Mouse (Mus musculus): ENCODE data around the gene Gm10057. TPM values are rescaled to one million over a fixed set of nuclear protein-coding genes. Genes with fewer than 3 reads are reported as not detected.
"Not testable (repeated sequence)": the region's sequence is repeated elsewhere in the genome, so short reads cannot be mapped to it uniquely, and the experiment has no call there.

The Gm10057 gene
- total RNA-seq (2017): not detected in 2 replicates

DNA sequence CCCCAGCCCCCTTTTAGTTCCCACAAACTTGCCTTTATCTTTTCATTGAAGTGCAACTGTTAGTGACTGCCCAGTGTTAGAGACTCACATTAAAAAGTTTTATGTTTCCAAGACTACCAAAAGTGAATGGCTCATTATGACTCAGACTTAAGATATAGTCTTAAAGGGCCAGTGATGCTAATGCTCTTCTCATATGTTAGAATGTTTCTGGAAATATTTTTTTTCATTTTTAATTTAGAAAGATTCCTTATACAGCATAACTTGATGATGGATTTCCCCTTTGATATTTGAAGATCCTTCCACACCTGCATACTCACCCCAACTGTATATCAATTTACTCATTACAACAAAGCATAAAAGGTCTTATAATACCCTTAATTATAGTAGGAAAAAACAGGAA is at the start of gene Gm10057:
Gene Gm10057 (minus strand): TSS at position 101 of the 400 bp plus-strand sequence.
- not testable (repeated sequence) for ATAC-seq (replicated peaks; ENCODE audit: low read depth, poor library complexity, severe bottlenecking)

DNA sequence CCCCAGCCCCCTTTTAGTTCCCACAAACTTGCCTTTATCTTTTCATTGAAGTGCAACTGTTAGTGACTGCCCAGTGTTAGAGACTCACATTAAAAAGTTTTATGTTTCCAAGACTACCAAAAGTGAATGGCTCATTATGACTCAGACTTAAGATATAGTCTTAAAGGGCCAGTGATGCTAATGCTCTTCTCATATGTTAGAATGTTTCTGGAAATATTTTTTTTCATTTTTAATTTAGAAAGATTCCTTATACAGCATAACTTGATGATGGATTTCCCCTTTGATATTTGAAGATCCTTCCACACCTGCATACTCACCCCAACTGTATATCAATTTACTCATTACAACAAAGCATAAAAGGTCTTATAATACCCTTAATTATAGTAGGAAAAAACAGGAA is 21.1 kb downstream of the Gm10057 start, which contains the start of gene 4921511M17Rik:
Gene 4921511M17Rik (minus strand): TSS at position 101 of the 400 bp plus-strand sequence.
- not testable (repeated sequence) for ATAC-seq (replicated peaks; ENCODE audit: low read depth, poor library complexity, severe bottlenecking)

DNA sequence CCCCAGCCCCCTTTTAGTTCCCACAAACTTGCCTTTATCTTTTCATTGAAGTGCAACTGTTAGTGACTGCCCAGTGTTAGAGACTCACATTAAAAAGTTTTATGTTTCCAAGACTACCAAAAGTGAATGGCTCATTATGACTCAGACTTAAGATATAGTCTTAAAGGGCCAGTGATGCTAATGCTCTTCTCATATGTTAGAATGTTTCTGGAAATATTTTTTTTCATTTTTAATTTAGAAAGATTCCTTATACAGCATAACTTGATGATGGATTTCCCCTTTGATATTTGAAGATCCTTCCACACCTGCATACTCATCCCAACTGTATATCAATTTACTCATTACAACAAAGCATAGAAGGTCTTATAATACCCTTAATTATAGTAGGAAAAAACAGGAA is 42.3 kb downstream of the Gm10057 start, which contains the start of gene Samt1:
Gene Samt1 (minus strand): TSS at position 101 of the 400 bp plus-strand sequence.
- ATAC-seq (replicated peaks; ENCODE audit: low read depth, poor library complexity, severe bottlenecking): not testable (repeated sequence)

Other genes with a start within 250 kb of the Gm10057 start
- 1.3 TPM in 1 of 2 replicates, not detected in the other for gene Spin2c, start 222.8 kb downstream of the Gm10057 start, total RNA-seq (2017)
- gene Samt1, start 42.4 kb downstream of the Gm10057 start, total RNA-seq (2017): not detected in 2 replicates
- not detected in 2 replicates for gene 4921511M17Rik, start 21.2 kb downstream of the Gm10057 start, total RNA-seq (2017)
- gene Gm15140, start 65.6 kb upstream of the Gm10057 start, total RNA-seq (2017): not detected in 2 replicates

Data from common myeloid progenitor, adult 5-6 weeks (primary cell).